Mouse (Mus musculus): ENCODE data around the gene Syne2.
A peak's percentile ranks its signal among the peaks of the same experiment; 100 is the strongest.

Gene Syne2

GRCm38 (mm10) chr12:75827751-75828150 lies 9.8 kb downstream of the Syne2 start:
- DNase-seq (ENCODE audit: low spot score): no peak

GRCm38 (mm10) chr12:75829616-75830015 lies 11.7 kb downstream of the Syne2 start:
- no peak for DNase-seq (ENCODE audit: low spot score)

- no peak for DNase-seq (ENCODE audit: low spot score)
These were observed 15.4 kb downstream of the Syne2 start for GRCm38 (mm10) chr12:75833149-75833959.

- no peak for DNase-seq (ENCODE audit: low spot score)
These were observed 16.2 kb downstream of the Syne2 start for GRCm38 (mm10) chr12:75833960-75834729.

GRCm38 (mm10) chr12:75836524-75836962 lies 18.6 kb downstream of the Syne2 start:
- DNase-seq (ENCODE audit: low spot score): no peak

GRCm38 (mm10) chr12:75837462-75837861 lies 19.5 kb downstream of the Syne2 start:
- DNase-seq (ENCODE audit: low spot score): no peak

GRCm38 (mm10) chr12:75839083-75839736 lies 21.3 kb downstream of the Syne2 start:
- no peak for DNase-seq (ENCODE audit: low spot score)

- no peak for DNase-seq (ENCODE audit: low spot score)
These were observed 23.2 kb downstream of the Syne2 start for GRCm38 (mm10) chr12:75841183-75841582.

GRCm38 (mm10) chr12:75844311-75844710 lies 26.4 kb downstream of the Syne2 start:
- DNase-seq (ENCODE audit: low spot score): no peak

- DNase-seq (ENCODE audit: low spot score): no peak
These were observed 27.1 kb downstream of the Syne2 start for GRCm38 (mm10) chr12:75845070-75845469.

- DNase-seq (ENCODE audit: low spot score): no peak
These were observed 28.6 kb downstream of the Syne2 start for GRCm38 (mm10) chr12:75846513-75846912.

GRCm38 (mm10) chr12:75850205-75850604 lies 32.3 kb downstream of the Syne2 start:
- DNase-seq (ENCODE audit: low spot score): no peak

GRCm38 (mm10) chr12:75851481-75851880 lies 33.5 kb downstream of the Syne2 start:
- no peak for DNase-seq (ENCODE audit: low spot score)

- no peak for DNase-seq (ENCODE audit: low spot score)
These were observed 34.5 kb downstream of the Syne2 start for GRCm38 (mm10) chr12:75852384-75852783.

- no peak for DNase-seq (ENCODE audit: low spot score)
These were observed 35.6 kb downstream of the Syne2 start for GRCm38 (mm10) chr12:75853559-75853958.

GRCm38 (mm10) chr12:75855051-75855453 lies 37.1 kb downstream of the Syne2 start:
- DNase-seq (ENCODE audit: low spot score): no peak

- DNase-seq (ENCODE audit: low spot score): no peak
These were observed 37.7 kb downstream of the Syne2 start for GRCm38 (mm10) chr12:75855621-75856020.

- no peak for DNase-seq (ENCODE audit: low spot score)
These were observed 38.3 kb downstream of the Syne2 start for GRCm38 (mm10) chr12:75856096-75856868.

- DNase-seq (ENCODE audit: low spot score): peak; percentile 69
These were observed 42.0 kb downstream of the Syne2 start for GRCm38 (mm10) chr12:75859936-75860335.

GRCm38 (mm10) chr12:75860843-75861242 lies 42.9 kb downstream of the Syne2 start:
- DNase-seq (ENCODE audit: low spot score): no peak

GRCm38 (mm10) chr12:75865166-75865565 lies 47.2 kb downstream of the Syne2 start:
- no peak for DNase-seq (ENCODE audit: low spot score)

Measured in testis, postnatal 10 days (tissue).